ENCODE assay signal across 11 mouse cellular contexts in the genomic region with DNA sequence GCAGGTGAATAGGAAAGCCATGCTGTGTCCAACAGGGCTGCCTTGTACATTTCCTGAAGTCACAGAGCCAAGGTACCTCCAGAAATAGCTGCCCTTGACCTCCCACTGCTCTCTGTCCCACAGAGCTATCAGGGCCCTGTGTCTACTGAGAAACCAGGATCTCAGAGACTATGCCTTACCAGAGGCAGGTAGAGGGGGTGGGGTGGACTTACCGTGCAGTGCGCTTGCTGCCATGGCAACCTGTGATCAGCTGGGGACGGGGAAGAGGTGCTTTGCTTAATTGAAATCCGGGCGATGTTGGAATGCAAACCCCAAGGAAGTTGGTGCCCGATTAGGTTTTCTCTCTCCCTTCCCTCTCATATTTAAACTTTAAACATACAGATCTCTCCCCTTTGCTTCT.
DNase-seq lines count a peak whose midpoint lies in the region; ATAC-seq lines count a peak whose summit lies in the region.
"Had no signal": no experiment of that assay in that cellular context is flagged by ENCODE, and none has a peak within 500 bp of the region (broad histone marks: within the 10 kb centered on the region; RNA-seq: fewer than 3 reads in every experiment).

No protein-coding gene starts in this region.

- H3K4me2 ChIP-seq in kidney, embryonic 16.5 days (replicated peaks; ENCODE audit: low read depth, low read length), result no peak overlapping the region
- no peak overlapping the region for H3K4me2 ChIP-seq in forebrain, embryonic 16.5 days (ENCODE audit: low read length)
- no peak overlapping the region; the same call in 1 of the 2 replicates for H3K4me2 ChIP-seq in midbrain, embryonic 16.5 days (ENCODE audit: low read length)

- no peak overlapping the region for H3K9ac ChIP-seq in kidney, embryonic 16.5 days (replicated peaks; ENCODE audit: low read length)
- H3K9ac ChIP-seq in forebrain, embryonic 16.5 days (replicated peaks; ENCODE audit: low read depth, low read length), result no peak overlapping the region
- H3K9ac ChIP-seq in midbrain, embryonic 16.5 days (ENCODE audit: low read depth, low read length), result no peak overlapping the region

- H3K27ac ChIP-seq in kidney, embryonic 16.5 days (ENCODE audit: low read length), result no peak overlapping the region
- H3K27ac ChIP-seq in forebrain, embryonic 16.5 days (ENCODE audit: low read length), result no peak overlapping the region
- H3K27ac ChIP-seq in midbrain, embryonic 16.5 days (ENCODE audit: low read length), result peak overlapping the region; percentile 70

- 42% methylated on average over 6 of the region's 6 CpGs for WGBS in kidney, embryonic 16.5 days
- 11% methylated on average over 6 of the region's 6 CpGs for WGBS in forebrain, embryonic 16.5 days
- WGBS in midbrain, embryonic 16.5 days, result 13% methylated on average over 6 of the region's 6 CpGs

- no peak overlapping the region for H3K4me3 ChIP-seq in kidney, embryonic 16.5 days (ENCODE audit: low read length)
- H3K4me3 ChIP-seq in forebrain, embryonic 16.5 days (replicated peaks; ENCODE audit: low read length), result no peak overlapping the region
- H3K4me3 ChIP-seq in midbrain, embryonic 16.5 days (ENCODE audit: low read depth, low read length), result no peak overlapping the region
- H3K4me3 ChIP-seq: megakaryocyte, embryonic 14.5 days had no signal

- H3K27me3 ChIP-seq in kidney, embryonic 16.5 days (ENCODE audit: insufficient read depth, low read length), result no peaks in the 10 kb centered on the region
- no peaks in the 10 kb centered on the region for H3K27me3 ChIP-seq in forebrain, embryonic 16.5 days (replicated peaks; ENCODE audit: control insufficient read depth, insufficient read depth, low read length)
- no peaks in the 10 kb centered on the region for H3K27me3 ChIP-seq in midbrain, embryonic 16.5 days (ENCODE audit: control insufficient read depth, insufficient read depth, low read depth, low read length)
- H3K27me3 ChIP-seq: megakaryocyte, embryonic 14.5 days had no signal

- peak; percentile 72; the same call in 1 of the 2 replicates for ATAC-seq in kidney, embryonic 16.5 days (ENCODE audit: low FRiP score, low TSS enrichment)
- peak; percentile 68 for ATAC-seq in forebrain, embryonic 16.5 days
- peak; percentile 85 for ATAC-seq in midbrain, embryonic 16.5 days
- ATAC-seq: CD4-positive, CD25-positive, alpha-beta regulatory T cell, adult 4 months had no signal

- no peak for DNase-seq in kidney, adult 9 months
- DNase-seq in brain, adult 2 months (ENCODE audit: low read depth, low spot score), result peak; percentile 71
- DNase-seq in T-cell, adult 2 months (ENCODE audit: low spot score), result no peak
- DNase-seq in gastrocnemius, postnatal 14 days, result no peak
- no peak for DNase-seq in gastrocnemius, adult 8-10 months (ENCODE audit: low spot score in 2 of 2)
- DNase-seq: liver had no signal

- intact Hi-C loops in gastrocnemius, postnatal 14 days (cut with DNase I; ENCODE audit: low total_unique reads), result no loop called here

- H3K36me3 ChIP-seq in kidney, embryonic 16.5 days (ENCODE audit: insufficient read depth, low read length), result no peaks in the 10 kb centered on the region
- no peaks in the 10 kb centered on the region for H3K36me3 ChIP-seq in forebrain, embryonic 16.5 days (ENCODE audit: control insufficient read depth, insufficient read depth)
- H3K36me3 ChIP-seq in midbrain, embryonic 16.5 days (ENCODE audit: control insufficient read depth, insufficient read depth, low read length), result no peaks in the 10 kb centered on the region

- peaks cover 8% of the 10 kb centered on the region; the same call in 1 of the 2 replicates for H3K4me1 ChIP-seq in kidney, embryonic 16.5 days (ENCODE audit: insufficient read depth, low read length)
- peaks cover 37% of the 10 kb centered on the region for H3K4me1 ChIP-seq in forebrain, embryonic 16.5 days (replicated peaks; ENCODE audit: control insufficient read depth, insufficient read depth, low read length)
- H3K4me1 ChIP-seq in midbrain, embryonic 16.5 days (ENCODE audit: control insufficient read depth, insufficient read depth, low read length), result peaks cover 33% of the 10 kb centered on the region
- H3K4me1 ChIP-seq: megakaryocyte, embryonic 14.5 days had no signal

- no peaks in the 10 kb centered on the region for H3K9me3 ChIP-seq in kidney, embryonic 16.5 days (ENCODE audit: low read length)
- H3K9me3 ChIP-seq in forebrain, embryonic 16.5 days (ENCODE audit: control insufficient read depth, low read length), result no peaks in the 10 kb centered on the region
- H3K9me3 ChIP-seq in midbrain, embryonic 16.5 days (replicated peaks; ENCODE audit: control insufficient read depth, low read length, poor library complexity, severe bottlenecking), result no peaks in the 10 kb centered on the region
